Mouse (Mus musculus): ENCODE data around the gene Camk2n2. TPM values are rescaled to one million over a fixed set of nuclear protein-coding genes. Genes with fewer than 3 reads are reported as not detected.
A peak's percentile ranks its signal among the peaks of the same experiment; 100 is the strongest.
"Not testable (repeated sequence)": the region's sequence is repeated elsewhere in the genome, so short reads cannot be mapped to it uniquely, and the experiment has no call there.

The Camk2n2 gene
- not detected in 2 replicates for polyA plus RNA-seq (2012)

- Histone ChIP-seq H3K4me1 (ENCODE audit: control insufficient read depth) (peaks cover 27% of the 10 kb centered on the region), H3K36me3 (ENCODE audit: control insufficient read depth) (no peaks in the 10 kb centered on the region), H3K9me3 (ENCODE audit: control insufficient read depth, low read length) (peaks cover 12% of the 10 kb centered on the region; the same call in 1 of the 2 replicates), H3K27me3 (ENCODE audit: control insufficient read depth) (peaks cover 85% of the 10 kb centered on the region), H3K4me3 (replicated peaks) (peak within 1 kb of the TSS; percentile 69)
- TF ChIP-seq GATA1 (IDR thresholded peaks at IDR 0.05; ENCODE audit: low read length) (no peak), TAL1 (IDR thresholded peaks at IDR 0.05; ENCODE audit: low read length) (no peak)
Observed at GRCm38 (mm10) chr16:20621191-20621990, at the start of gene Camk2n2. TSS of gene Camk2n2 (minus strand) at chr16:20621287.

GRCm38 (mm10) chr16:20670291-20670690 is 49.2 kb upstream of the Camk2n2 start:
- no peak overlapping the region for H3K4me3 ChIP-seq (replicated peaks)
- H3K9me3 ChIP-seq (ENCODE audit: control insufficient read depth, low read length): no peaks in the 10 kb centered on the region
- no peaks in the 10 kb centered on the region for H3K27me3 ChIP-seq (ENCODE audit: control insufficient read depth)
- peaks cover 14% of the 10 kb centered on the region for H3K36me3 ChIP-seq (ENCODE audit: control insufficient read depth)
- TF ChIP-seq GATA1 (IDR thresholded peaks at IDR 0.05; ENCODE audit: low read length): no peak
- TF ChIP-seq TAL1 (IDR thresholded peaks at IDR 0.05; ENCODE audit: low read length): no peak
- H3K4me1 ChIP-seq (ENCODE audit: control insufficient read depth): peaks cover 31% of the 10 kb centered on the region

- H3K4me3 ChIP-seq (replicated peaks); H3K9me3 ChIP-seq (ENCODE audit: control insufficient read depth, low read length); H3K27me3 ChIP-seq (ENCODE audit: control insufficient read depth): not testable (repeated sequence)
- peaks cover 19% of the 10 kb centered on the region for H3K36me3 ChIP-seq (ENCODE audit: control insufficient read depth)
- H3K4me1 ChIP-seq (ENCODE audit: control insufficient read depth): peaks cover 10% of the 10 kb centered on the region
Observed at GRCm38 (mm10) chr16:20668013-20668412, 46.9 kb upstream of the Camk2n2 start, which contains the start of gene Eif4g1. TSS of gene Eif4g1 (plus strand) at chr16:20668313.

GRCm38 (mm10) chr16:20657661-20658060 is 36.6 kb upstream of the Camk2n2 start:
- TF ChIP-seq GATA1 (IDR thresholded peaks at IDR 0.05; ENCODE audit: low read length) (no peak), TAL1 (IDR thresholded peaks at IDR 0.05; ENCODE audit: low read length) (no peak)
- H3K4me1 ChIP-seq (ENCODE audit: control insufficient read depth): peaks cover 7% of the 10 kb centered on the region
- H3K9me3 ChIP-seq (ENCODE audit: control insufficient read depth, low read length): no peaks in the 10 kb centered on the region
- no peaks in the 10 kb centered on the region for H3K27me3 ChIP-seq (ENCODE audit: control insufficient read depth)
- H3K4me3 ChIP-seq (replicated peaks): no peak overlapping the region
- H3K36me3 ChIP-seq (ENCODE audit: control insufficient read depth): peaks cover 93% of the 10 kb centered on the region

DNA sequence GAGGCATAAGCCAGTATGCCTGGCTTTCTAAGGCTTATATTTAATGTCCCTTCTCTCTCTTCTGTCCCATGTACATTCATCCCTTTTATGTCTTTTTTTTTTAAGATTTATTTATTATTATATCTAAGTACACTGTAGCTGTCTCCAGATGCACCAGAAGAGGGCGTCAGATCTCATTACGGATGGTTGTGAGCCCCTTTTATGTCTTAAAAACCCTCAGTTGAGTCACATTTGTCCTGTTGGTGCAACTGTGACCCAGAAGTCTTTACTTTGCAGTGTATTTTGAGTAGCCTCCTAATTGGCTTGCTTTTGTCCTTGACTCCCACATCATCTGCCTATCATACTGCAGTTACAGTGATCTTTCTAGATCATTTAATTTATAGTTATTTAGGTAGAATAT is 32.2 kb upstream of the Camk2n2 start:
- H3K36me3 ChIP-seq (ENCODE audit: control insufficient read depth): peaks cover 50% of the 10 kb centered on the region
- TF ChIP-seq GATA1 (IDR thresholded peaks at IDR 0.05; ENCODE audit: low read length): no peak
- TF ChIP-seq TAL1 (IDR thresholded peaks at IDR 0.05; ENCODE audit: low read length): no peak
- peaks cover 18% of the 10 kb centered on the region for H3K4me1 ChIP-seq (ENCODE audit: control insufficient read depth)
- no peaks in the 10 kb centered on the region for H3K27me3 ChIP-seq (ENCODE audit: control insufficient read depth)
- H3K9me3 ChIP-seq (ENCODE audit: control insufficient read depth, low read length): no peaks in the 10 kb centered on the region
- H3K4me3 ChIP-seq (replicated peaks): no peak overlapping the region

- H3K9me3 ChIP-seq (ENCODE audit: control insufficient read depth, low read length): no peaks in the 10 kb centered on the region
- peaks cover 4% of the 10 kb centered on the region; the same call in 1 of the 2 replicates for H3K27me3 ChIP-seq (ENCODE audit: control insufficient read depth)
- TF ChIP-seq TAL1 (IDR thresholded peaks at IDR 0.05; ENCODE audit: low read length) (no peak), GATA1 (IDR thresholded peaks at IDR 0.05; ENCODE audit: low read length) (no peak)
- H3K36me3 ChIP-seq (ENCODE audit: control insufficient read depth): peaks cover 36% of the 10 kb centered on the region
- peaks cover 18% of the 10 kb centered on the region for H3K4me1 ChIP-seq (ENCODE audit: control insufficient read depth)
- H3K4me3 ChIP-seq (replicated peaks): peak overlapping the region; percentile 75
Observed at GRCm38 (mm10) chr16:20651947-20652310, 30.8 kb upstream of the Camk2n2 start.

DNA sequence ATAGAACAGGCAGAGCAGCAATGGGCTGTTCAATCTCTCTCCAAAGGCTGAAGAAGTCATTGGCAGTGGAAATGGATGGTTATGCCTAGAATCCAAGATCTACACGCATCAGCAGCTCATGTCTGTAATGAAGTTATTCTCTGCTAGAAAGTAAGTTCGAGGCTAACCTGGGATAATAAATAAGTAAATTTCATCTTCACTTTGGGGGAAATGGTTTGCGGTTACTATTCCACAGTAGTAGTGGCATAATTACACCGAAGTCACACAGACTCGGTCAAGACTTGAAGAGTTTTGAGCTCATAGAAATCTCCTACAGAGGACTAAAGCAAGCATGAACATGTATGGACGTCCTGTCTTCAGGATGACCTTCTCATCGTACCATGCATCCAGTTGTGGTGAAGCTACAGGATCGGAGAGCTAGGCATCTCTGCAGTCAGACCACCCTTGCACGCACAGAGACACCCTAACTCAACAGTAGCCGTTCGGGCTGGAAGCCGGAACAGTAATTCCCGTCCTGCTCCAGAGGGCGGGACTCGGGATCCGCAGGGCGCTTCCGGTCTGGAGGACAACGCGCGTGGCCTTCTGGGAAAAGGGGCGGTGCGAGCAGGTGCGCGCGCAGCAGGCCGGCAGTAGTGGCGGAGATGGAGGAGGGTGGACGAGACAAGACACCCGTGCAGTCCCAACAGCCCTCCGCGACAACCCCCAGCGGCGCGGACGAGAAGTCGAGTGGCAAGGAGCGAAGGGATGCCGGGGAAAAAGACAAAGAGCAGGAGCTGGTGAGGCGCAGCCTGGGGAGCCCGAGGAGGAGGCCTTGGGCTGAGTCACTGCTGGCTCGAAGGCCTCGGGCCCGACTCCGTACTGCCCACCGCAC is 30.2 kb upstream of the Camk2n2 start, which contains the start of gene Psmd2:
Gene Psmd2 (plus strand): TSS at position 577 of the 871 bp plus-strand sequence.
- H3K4me1 ChIP-seq (ENCODE audit: control insufficient read depth): peaks cover 18% of the 10 kb centered on the region
- no peak for TF ChIP-seq GATA1 (IDR thresholded peaks at IDR 0.05; ENCODE audit: low read length)
- H3K27me3 ChIP-seq (ENCODE audit: control insufficient read depth): peaks cover 4% of the 10 kb centered on the region; the same call in 1 of the 2 replicates
- H3K4me3 ChIP-seq (replicated peaks): peak within 1 kb of the TSS; percentile 75
- peaks cover 30% of the 10 kb centered on the region for H3K36me3 ChIP-seq (ENCODE audit: control insufficient read depth)
- H3K9me3 ChIP-seq (ENCODE audit: control insufficient read depth, low read length): no peaks in the 10 kb centered on the region

DNA sequence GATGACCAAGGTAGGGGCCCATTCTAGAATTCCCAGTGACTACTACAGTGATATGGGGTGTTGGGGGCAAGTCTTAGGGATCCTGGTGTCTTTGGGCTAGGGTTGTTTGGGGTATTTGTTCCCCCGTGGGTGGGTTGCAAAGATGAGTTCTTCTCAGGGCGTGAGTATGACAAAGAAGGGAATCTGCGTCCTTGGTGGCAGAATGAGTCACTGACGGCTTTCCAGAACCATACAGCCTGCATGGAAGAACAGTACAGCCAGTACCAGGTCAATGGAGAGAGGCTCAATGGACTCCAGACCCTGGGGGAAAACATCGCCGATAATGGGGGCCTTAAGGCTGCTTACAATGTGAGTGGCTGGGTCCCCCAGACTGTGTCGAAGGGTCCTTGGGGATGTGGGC is 22.8 kb upstream of the Camk2n2 start:
- no peaks in the 10 kb centered on the region for H3K36me3 ChIP-seq (ENCODE audit: control insufficient read depth)
- TF ChIP-seq TAL1 (IDR thresholded peaks at IDR 0.05; ENCODE audit: low read length): no peak
- no peak for TF ChIP-seq GATA1 (IDR thresholded peaks at IDR 0.05; ENCODE audit: low read length)
- H3K4me1 ChIP-seq (ENCODE audit: control insufficient read depth): peaks cover 8% of the 10 kb centered on the region
- no peak overlapping the region for H3K4me3 ChIP-seq (replicated peaks)
- H3K27me3 ChIP-seq (ENCODE audit: control insufficient read depth): peaks cover 18% of the 10 kb centered on the region
- no peaks in the 10 kb centered on the region for H3K9me3 ChIP-seq (ENCODE audit: control insufficient read depth, low read length)

DNA sequence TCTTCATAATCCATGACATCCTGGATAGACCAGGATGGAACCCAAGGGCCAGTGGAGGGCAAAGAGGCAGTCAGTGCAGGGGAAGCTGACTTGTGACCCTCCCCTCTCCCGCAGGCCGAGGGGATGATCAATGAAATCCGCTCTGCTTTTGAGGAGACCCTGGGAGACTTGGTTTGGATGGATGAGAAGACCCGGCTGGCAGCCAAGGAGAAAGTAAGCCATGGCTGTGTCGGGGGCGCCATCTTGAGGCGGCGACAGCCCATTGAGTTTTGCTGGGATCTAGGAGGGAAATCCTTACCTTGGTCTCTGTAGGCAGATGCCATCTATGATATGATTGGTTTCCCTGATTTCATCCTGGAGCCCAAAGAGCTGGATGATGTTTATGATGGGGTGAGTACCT is 21.1 kb upstream of the Camk2n2 start:
- H3K4me1 ChIP-seq (ENCODE audit: control insufficient read depth): peaks cover 8% of the 10 kb centered on the region
- TF ChIP-seq GATA1 (IDR thresholded peaks at IDR 0.05; ENCODE audit: low read length): no peak
- TF ChIP-seq TAL1 (IDR thresholded peaks at IDR 0.05; ENCODE audit: low read length): no peak
- H3K36me3 ChIP-seq (ENCODE audit: control insufficient read depth): no peaks in the 10 kb centered on the region
- H3K9me3 ChIP-seq (ENCODE audit: control insufficient read depth, low read length): no peaks in the 10 kb centered on the region
- H3K27me3 ChIP-seq (ENCODE audit: control insufficient read depth): peaks cover 24% of the 10 kb centered on the region
- H3K4me3 ChIP-seq (replicated peaks): no peak overlapping the region
